Mouse (Mus musculus): ENCODE data around the gene 2410002F23Rik. TPM values are rescaled to one million over a fixed set of nuclear protein-coding genes. Genes with fewer than 3 reads are reported as not detected.
"Not testable (repeated sequence)": the region's sequence is repeated elsewhere in the genome, so short reads cannot be mapped to it uniquely, and the experiment has no call there.

2410002F23Rik gene
- total RNA-seq, 1 experiment = 127 TPM

GRCm38 (mm10) chr7:44290986-44291385 lies 44.5 kb downstream of the 2410002F23Rik start:
- TF ChIP-seq ZNF384 (IDR thresholded peaks at IDR 0.05; ENCODE audit: low read depth, low read length) (no peak), ZC3H11A (IDR thresholded peaks at IDR 0.05; ENCODE audit: borderline replicate concordance, low read depth, low read length) (no peak), CHD2 (IDR thresholded peaks at IDR 0.05; ENCODE audit: low read depth, low read length) (no peak), MAFK (IDR thresholded peaks at IDR 0.05; ENCODE audit: insufficient read depth, low read depth, low read length) (no peak), HCFC1 (IDR thresholded peaks at IDR 0.05; ENCODE audit: borderline replicate concordance, insufficient read depth, low read length) (no peak)
- Histone ChIP-seq H3K9me3 (ENCODE audit: control insufficient read depth, insufficient read depth, low read depth, low read length) (no peaks in the 10 kb centered on the region), H3K27ac (ENCODE audit: insufficient read depth, low read depth, low read length, poor library complexity, severe bottlenecking) (no peak overlapping the region; the same call in 1 of the 2 replicates), H3K36me3 (ENCODE audit: control insufficient read depth, insufficient read depth, low read length, poor library complexity, severe bottlenecking) (no peaks in the 10 kb centered on the region), H3K9ac (ENCODE audit: insufficient read depth, low read depth, low read length, poor library complexity, severe bottlenecking) (no peak overlapping the region), H3K4me3 (ENCODE audit: insufficient read depth in 1 of 2, low read depth in 1 of 2, low read length in 2 of 2, poor library complexity in 1 of 2, severe bottlenecking in 1 of 2) (no peak overlapping the region), H3K4me1 (ENCODE audit: control insufficient read depth in 2 of 2, insufficient read depth in 2 of 2, low read length in 2 of 2, poor library complexity in 1 of 2) (no peaks in the 10 kb centered on the region)
- in situ Hi-C loops (cut with MboI; ENCODE audit: low sequenced_read_pairs in 2 of 2, unreplicated experiment in 2 of 2) = no loop called here
- no peak for DNase-seq (ENCODE audit: low read depth, low spot score)

- Histone ChIP-seq H3K4me3 (ENCODE audit: insufficient read depth in 1 of 2, low read depth in 1 of 2, low read length in 2 of 2, poor library complexity in 1 of 2, severe bottlenecking in 1 of 2) (no peak overlapping the region), H3K27ac (ENCODE audit: insufficient read depth, low read depth, low read length, poor library complexity, severe bottlenecking) (peak overlapping the region; percentile 59), H3K9me3 (ENCODE audit: control insufficient read depth, insufficient read depth, low read depth, low read length) (no peaks in the 10 kb centered on the region), H3K36me3 (ENCODE audit: control insufficient read depth, insufficient read depth, low read length, poor library complexity, severe bottlenecking) (no peaks in the 10 kb centered on the region), H3K4me1 (ENCODE audit: control insufficient read depth in 2 of 2, insufficient read depth in 2 of 2, low read length in 2 of 2, poor library complexity in 1 of 2) (no peaks in the 10 kb centered on the region), H3K9ac (ENCODE audit: insufficient read depth, low read depth, low read length, poor library complexity, severe bottlenecking) (no peak overlapping the region)
- in situ Hi-C loops (cut with MboI; ENCODE audit: low sequenced_read_pairs in 2 of 2, unreplicated experiment in 2 of 2) = no loop called here
- DNase-seq (ENCODE audit: low read depth, low spot score) = no peak
- TF ChIP-seq ZC3H11A (IDR thresholded peaks at IDR 0.05; ENCODE audit: borderline replicate concordance, low read depth, low read length) = no peak
- peak; percentile 72; the same call in 1 of the 2 replicates for TF ChIP-seq MAFK (IDR thresholded peaks at IDR 0.05; ENCODE audit: insufficient read depth, low read depth, low read length)
- no peak for TF ChIP-seq CHD2 (IDR thresholded peaks at IDR 0.05; ENCODE audit: low read depth, low read length)
Observed at GRCm38 (mm10) chr7:44291418-44291817, 44.9 kb downstream of the 2410002F23Rik start.

- H3K4me3 ChIP-seq (ENCODE audit: insufficient read depth in 1 of 2, low read depth in 1 of 2, low read length in 2 of 2, poor library complexity in 1 of 2, severe bottlenecking in 1 of 2); in situ Hi-C loops (cut with MboI; ENCODE audit: low sequenced_read_pairs in 2 of 2, unreplicated experiment in 2 of 2); H3K4me1 ChIP-seq (ENCODE audit: control insufficient read depth in 2 of 2, insufficient read depth in 2 of 2, low read length in 2 of 2, poor library complexity in 1 of 2); DNase-seq (ENCODE audit: low read depth, low spot score); H3K27ac ChIP-seq (ENCODE audit: insufficient read depth, low read depth, low read length, poor library complexity, severe bottlenecking); H3K9me3 ChIP-seq (ENCODE audit: control insufficient read depth, insufficient read depth, low read depth, low read length); H3K36me3 ChIP-seq (ENCODE audit: control insufficient read depth, insufficient read depth, low read length, poor library complexity, severe bottlenecking); H3K9ac ChIP-seq (ENCODE audit: insufficient read depth, low read depth, low read length, poor library complexity, severe bottlenecking): not testable (repeated sequence)
Observed at GRCm38 (mm10) chr7:44297501-44297900, 51.0 kb downstream of the 2410002F23Rik start.

Other genes starting within 250 kb of the 2410002F23Rik start
- gene Klk1b26, start 234.6 kb upstream of the 2410002F23Rik start, total RNA-seq (2012; rRNA removed) = not detected in 2 replicates
- gene Klk1b27, start 194.4 kb upstream of the 2410002F23Rik start, total RNA-seq (2012; rRNA removed) = not detected in 2 replicates
- not detected in 2 replicates for gene Klk1b21, start 144.4 kb upstream of the 2410002F23Rik start, total RNA-seq (2012; rRNA removed)
- gene Klk1b22, start 134.0 kb upstream of the 2410002F23Rik start, total RNA-seq (2012; rRNA removed) = not detected in 2 replicates
- gene Klk1b16, start 110.0 kb upstream of the 2410002F23Rik start, total RNA-seq (2012; rRNA removed) = not detected in 2 replicates
- not detected in 2 replicates for gene Klk1b24, start 58.5 kb upstream of the 2410002F23Rik start, total RNA-seq (2012; rRNA removed)
- 0.40 TPM in 1 of 2 replicates, not detected in the other for gene Klk1b3, start 48.5 kb upstream of the 2410002F23Rik start, total RNA-seq (2012; rRNA removed)
- not detected in 2 replicates for gene Klk1b4, start 39.3 kb upstream of the 2410002F23Rik start, total RNA-seq (2012; rRNA removed)
- gene Klk1b5, start 30.8 kb upstream of the 2410002F23Rik start, total RNA-seq (2012; rRNA removed) = not detected in 2 replicates
- gene Klk1, start 21.4 kb upstream of the 2410002F23Rik start, total RNA-seq (2012; rRNA removed) = 4.0 and 5.8 TPM in 2 replicates
- not detected in 2 replicates for gene Gm36864, start 10.5 kb upstream of the 2410002F23Rik start, total RNA-seq (2012; rRNA removed)
- gene 1700028J19Rik, start within 50 bp of the 2410002F23Rik start, total RNA-seq (2012; rRNA removed) = 0.42 and 0.58 TPM in 2 replicates
- gene Acp4, start 10.7 kb downstream of the 2410002F23Rik start, total RNA-seq (2012; rRNA removed) = 0.18 and 0.58 TPM in 2 replicates
- gene Gm15517, start 14.7 kb downstream of the 2410002F23Rik start, total RNA-seq (2012; rRNA removed) = 1.4 TPM in 1 of 2 replicates, not detected in the other
- gene Clec11a, start 60.2 kb downstream of the 2410002F23Rik start, total RNA-seq (2012; rRNA removed) = 2.2 TPM in 2 replicates
- gene Shank1, start 63.5 kb downstream of the 2410002F23Rik start, total RNA-seq (2012; rRNA removed) = 1.0 and 1.5 TPM in 2 replicates
- 5.8 and 8.0 TPM in 2 replicates for gene Syt3, start 137.4 kb downstream of the 2410002F23Rik start, total RNA-seq (2012; rRNA removed)
- gene 1700008O03Rik, start 139.1 kb downstream of the 2410002F23Rik start, total RNA-seq (2012; rRNA removed) = 1.4 and 4.8 TPM in 2 replicates
- 0.18 TPM in 1 of 2 replicates, not detected in the other for gene Lrrc4b, start 182.3 kb downstream of the 2410002F23Rik start, total RNA-seq (2012; rRNA removed)
- gene Aspdh, start 218.7 kb downstream of the 2410002F23Rik start, total RNA-seq (2012; rRNA removed) = not detected in 2 replicates
- gene Josd2, start 221.3 kb downstream of the 2410002F23Rik start, total RNA-seq (2012; rRNA removed) = 18.6 and 18.9 TPM in 2 replicates
- 64.2 and 104 TPM in 2 replicates for gene Emc10, start 249.8 kb downstream of the 2410002F23Rik start, total RNA-seq (2012; rRNA removed)
- gene Fam71e1, start 249.9 kb downstream of the 2410002F23Rik start, total RNA-seq (2012; rRNA removed) = 3.4 and 4.2 TPM in 2 replicates

All from ES-E14 (cell line).